Mouse (Mus musculus): ENCODE measurements around the gene Gm49601. TPM values are rescaled to one million over a fixed set of nuclear protein-coding genes. Genes with fewer than 3 reads are reported as not detected.

Gm49601 gene
- polyA plus RNA-seq, 1 experiment: 156 TPM

DNA sequence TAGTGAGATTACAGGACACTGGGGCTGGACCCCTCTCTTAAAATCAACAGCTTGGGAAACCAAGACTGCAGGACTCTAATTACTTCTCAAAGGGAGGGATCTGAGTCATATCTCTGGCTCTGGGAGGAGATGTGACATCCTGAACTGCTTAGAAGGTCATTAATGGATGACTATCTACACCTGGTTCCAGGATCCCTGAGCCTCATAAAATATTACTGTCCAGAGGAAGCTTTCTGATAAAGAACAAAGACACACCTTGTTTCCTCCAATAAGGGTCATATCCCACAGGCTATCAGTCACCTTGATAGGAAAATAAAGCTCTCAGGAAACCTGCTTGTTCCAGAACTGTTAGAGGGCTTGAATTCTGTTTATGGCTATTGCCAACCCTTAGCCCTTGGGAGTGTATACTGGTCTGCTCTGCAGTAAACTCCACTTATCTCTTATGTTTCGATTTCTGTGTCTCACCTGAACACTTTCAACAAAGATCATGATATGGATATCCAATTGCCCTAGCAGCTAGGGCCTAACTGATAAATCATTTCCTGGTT lies 13.2 kb upstream of the Gm49601 start:
- TF ChIP-seq CTCF (IDR thresholded peaks at IDR 0.05; ENCODE audit: extremely low read depth, insufficient read length, insufficient replicate concordance, low read depth, low read length) (no peak), POLR2A (IDR thresholded peaks at IDR 0.05; ENCODE audit: low read depth, low read length) (no peak)
- WGBS: 27% methylated on average over 1 of the region's 1 CpGs
- H3K4me1 ChIP-seq (ENCODE audit: control insufficient read depth, insufficient read depth, insufficient read length, low read length): peaks cover 48% of the 10 kb centered on the region
- H3K27ac ChIP-seq (ENCODE audit: insufficient read depth, low read depth, low read length): peak overlapping the region; percentile 85
- H3K36me3 ChIP-seq (ENCODE audit: control insufficient read depth, insufficient read depth, low read length): no peaks in the 10 kb centered on the region
- no peaks in the 10 kb centered on the region for H3K27me3 ChIP-seq (ENCODE audit: control insufficient read depth, insufficient read depth, low read length)
- no peak overlapping the region for H3K4me3 ChIP-seq (ENCODE audit: low read depth, low read length)

DNA sequence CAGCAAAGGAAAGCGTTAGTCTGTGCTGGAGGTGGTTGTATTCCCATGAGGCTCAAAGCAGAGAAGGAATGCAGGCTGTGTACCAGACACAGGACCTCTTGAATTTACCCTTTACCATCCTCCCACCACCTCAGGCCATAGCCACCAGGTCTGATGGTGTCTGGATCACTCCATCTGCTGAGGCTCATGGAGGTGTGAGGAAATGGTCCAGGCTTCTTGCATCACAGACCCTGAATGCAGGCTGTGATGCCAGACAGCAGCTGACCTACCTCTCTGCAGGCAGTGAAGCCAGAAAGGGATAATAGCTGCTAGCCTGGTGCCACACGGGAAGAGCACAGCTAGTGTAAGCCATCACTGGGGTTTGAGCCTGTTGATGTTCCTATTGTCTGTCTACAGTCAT lies 12.2 kb upstream of the Gm49601 start:
- Histone ChIP-seq H3K4me3 (ENCODE audit: low read depth, low read length) (no peak overlapping the region), H3K27me3 (ENCODE audit: control insufficient read depth, insufficient read depth, low read length) (no peaks in the 10 kb centered on the region), H3K27ac (ENCODE audit: insufficient read depth, low read depth, low read length) (peak overlapping the region; percentile 85), H3K4me1 (ENCODE audit: control insufficient read depth, insufficient read depth, insufficient read length, low read length) (peaks cover 44% of the 10 kb centered on the region), H3K36me3 (ENCODE audit: control insufficient read depth, insufficient read depth, low read length) (no peaks in the 10 kb centered on the region)
- 55% methylated on average over 2 of the region's 2 CpGs for WGBS
- no peak for TF ChIP-seq POLR2A (IDR thresholded peaks at IDR 0.05; ENCODE audit: low read depth, low read length)
- TF ChIP-seq CTCF (IDR thresholded peaks at IDR 0.05; ENCODE audit: extremely low read depth, insufficient read length, insufficient replicate concordance, low read depth, low read length): no peak

- Histone ChIP-seq H3K27ac (ENCODE audit: insufficient read depth, low read depth, low read length) (peak overlapping the region; percentile 46; the same call in 1 of the 2 replicates), H3K4me1 (ENCODE audit: control insufficient read depth, insufficient read depth, insufficient read length, low read length) (peaks cover 45% of the 10 kb centered on the region), H3K27me3 (ENCODE audit: control insufficient read depth, insufficient read depth, low read length) (no peaks in the 10 kb centered on the region), H3K4me3 (ENCODE audit: low read depth, low read length) (no peak overlapping the region), H3K36me3 (ENCODE audit: control insufficient read depth, insufficient read depth, low read length) (no peaks in the 10 kb centered on the region)
- 71% methylated on average over 3 of the region's 3 CpGs for WGBS
- TF ChIP-seq CTCF (IDR thresholded peaks at IDR 0.05; ENCODE audit: extremely low read depth, insufficient read length, insufficient replicate concordance, low read depth, low read length) (no peak), POLR2A (IDR thresholded peaks at IDR 0.05; ENCODE audit: low read depth, low read length) (no peak)
Observed at GRCm38 (mm10) chr16:18636804-18637203, 10.6 kb upstream of the Gm49601 start.

DNA sequence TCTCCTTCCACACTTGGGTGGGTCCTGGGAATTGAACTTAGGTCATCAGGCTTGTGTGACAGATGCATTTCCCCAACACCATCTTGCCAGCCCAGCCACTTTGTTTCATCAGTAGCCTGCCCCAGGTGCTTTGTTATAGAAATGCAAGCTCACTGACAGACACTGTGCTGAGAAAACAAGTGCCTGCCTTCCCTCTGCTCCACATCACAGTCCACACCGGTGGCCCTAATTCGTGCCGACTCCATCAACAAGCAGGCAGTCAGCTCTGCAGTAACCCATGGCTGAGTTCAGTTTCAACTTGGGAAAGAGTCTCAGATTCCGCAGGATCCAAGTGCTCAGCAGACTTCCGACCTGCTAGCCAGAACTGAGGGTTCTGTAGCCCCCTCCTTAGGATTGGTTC lies 10.2 kb upstream of the Gm49601 start:
- Histone ChIP-seq H3K27ac (ENCODE audit: insufficient read depth, low read depth, low read length) (no peak overlapping the region), H3K4me3 (ENCODE audit: low read depth, low read length) (no peak overlapping the region), H3K4me1 (ENCODE audit: control insufficient read depth, insufficient read depth, insufficient read length, low read length) (peaks cover 49% of the 10 kb centered on the region), H3K27me3 (ENCODE audit: control insufficient read depth, insufficient read depth, low read length) (no peaks in the 10 kb centered on the region), H3K36me3 (ENCODE audit: control insufficient read depth, insufficient read depth, low read length) (no peaks in the 10 kb centered on the region)
- no peak for TF ChIP-seq CTCF (IDR thresholded peaks at IDR 0.05; ENCODE audit: extremely low read depth, insufficient read length, insufficient replicate concordance, low read depth, low read length)
- no peak for TF ChIP-seq POLR2A (IDR thresholded peaks at IDR 0.05; ENCODE audit: low read depth, low read length)
- 90% methylated on average over 5 of the region's 5 CpGs for WGBS

DNA sequence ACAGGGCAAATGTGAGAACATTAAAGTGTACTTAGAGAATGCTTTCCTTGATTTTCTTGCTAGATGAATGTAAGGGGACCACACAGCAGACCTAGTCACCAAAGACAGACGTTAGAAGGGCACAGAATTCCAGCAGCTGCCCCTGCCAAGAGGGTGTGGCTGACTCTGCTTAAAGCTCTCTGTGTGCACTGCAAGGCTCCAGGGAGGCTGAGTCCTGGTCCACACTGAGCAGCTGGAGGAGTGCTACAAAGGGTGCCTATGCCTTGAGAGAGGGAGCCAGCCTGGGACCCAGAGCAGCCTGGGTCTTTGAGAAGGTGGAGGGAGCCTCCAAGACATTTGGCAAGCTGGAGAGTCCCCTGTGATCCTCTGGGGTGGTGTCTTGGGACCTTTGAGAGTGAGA lies 7.1 kb upstream of the Gm49601 start:
- Histone ChIP-seq H3K4me1 (ENCODE audit: control insufficient read depth, insufficient read depth, insufficient read length, low read length) (peaks cover 43% of the 10 kb centered on the region), H3K27ac (ENCODE audit: insufficient read depth, low read depth, low read length) (peak overlapping the region; percentile 91), H3K36me3 (ENCODE audit: control insufficient read depth, insufficient read depth, low read length) (0 out of 2 replicates have a peak, but pooled peaks cover 1% of the 10 kb centered on the region), H3K4me3 (ENCODE audit: low read depth, low read length) (no peak overlapping the region), H3K27me3 (ENCODE audit: control insufficient read depth, insufficient read depth, low read length) (no peaks in the 10 kb centered on the region)
- TF ChIP-seq CTCF (IDR thresholded peaks at IDR 0.05; ENCODE audit: extremely low read depth, insufficient read length, insufficient replicate concordance, low read depth, low read length) (no peak), POLR2A (IDR thresholded peaks at IDR 0.05; ENCODE audit: low read depth, low read length) (no peak)
- 8% methylated on average over 1 of the region's 1 CpGs for WGBS

DNA sequence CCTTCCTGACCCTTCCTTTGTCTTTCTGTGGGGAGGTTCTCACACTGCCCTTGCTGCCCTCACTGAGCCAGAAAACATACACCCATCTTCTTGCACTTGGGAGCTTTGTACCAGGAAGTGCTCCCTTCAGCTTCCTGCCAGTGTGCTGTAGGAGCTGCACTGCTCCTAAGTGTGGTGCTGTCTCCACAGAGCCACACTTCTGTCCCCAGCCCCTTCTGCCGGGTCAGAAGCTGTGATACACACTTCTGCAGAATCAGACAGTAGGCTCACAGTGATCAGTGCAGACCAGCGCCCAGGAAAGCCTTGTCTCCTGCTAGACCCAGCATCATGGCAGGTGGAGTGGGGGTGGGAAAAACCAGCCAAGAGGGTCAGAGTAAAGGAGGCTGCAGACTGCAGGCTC lies 6.6 kb upstream of the Gm49601 start:
- Histone ChIP-seq H3K36me3 (ENCODE audit: control insufficient read depth, insufficient read depth, low read length) (0 out of 2 replicates have a peak, but pooled peaks cover 4% of the 10 kb centered on the region), H3K27me3 (ENCODE audit: control insufficient read depth, insufficient read depth, low read length) (no peaks in the 10 kb centered on the region), H3K4me3 (ENCODE audit: low read depth, low read length) (no peak overlapping the region), H3K4me1 (ENCODE audit: control insufficient read depth, insufficient read depth, insufficient read length, low read length) (peaks cover 38% of the 10 kb centered on the region), H3K27ac (ENCODE audit: insufficient read depth, low read depth, low read length) (peak overlapping the region; percentile 91)
- no peak for TF ChIP-seq POLR2A (IDR thresholded peaks at IDR 0.05; ENCODE audit: low read depth, low read length)
- TF ChIP-seq CTCF (IDR thresholded peaks at IDR 0.05; ENCODE audit: extremely low read depth, insufficient read length, insufficient replicate concordance, low read depth, low read length): no peak
- 34% methylated on average over 2 of the region's 2 CpGs for WGBS

GRCm38 (mm10) chr16:18632059-18632458 lies 5.8 kb upstream of the Gm49601 start:
- 15% methylated on average over 3 of the region's 3 CpGs for WGBS
- peak overlapping the region; percentile 91 for H3K27ac ChIP-seq (ENCODE audit: insufficient read depth, low read depth, low read length)
- TF ChIP-seq POLR2A (IDR thresholded peaks at IDR 0.05; ENCODE audit: low read depth, low read length): no peak
- TF ChIP-seq CTCF (IDR thresholded peaks at IDR 0.05; ENCODE audit: extremely low read depth, insufficient read length, insufficient replicate concordance, low read depth, low read length): no peak
- no peaks in the 10 kb centered on the region for H3K27me3 ChIP-seq (ENCODE audit: control insufficient read depth, insufficient read depth, low read length)
- no peak overlapping the region for H3K4me3 ChIP-seq (ENCODE audit: low read depth, low read length)
- H3K36me3 ChIP-seq (ENCODE audit: control insufficient read depth, insufficient read depth, low read length): 0 out of 2 replicates have a peak, but pooled peaks cover 9% of the 10 kb centered on the region
- peaks cover 33% of the 10 kb centered on the region for H3K4me1 ChIP-seq (ENCODE audit: control insufficient read depth, insufficient read depth, insufficient read length, low read length)

All from small intestine, adult 2 months (tissue).